Mouse (Mus musculus) heart, embryonic 14.5 days (tissue): Measurements from ENCODE around the gene Cadm2. TPM values are rescaled to one million over a fixed set of nuclear protein-coding genes. Genes with fewer than 3 reads are reported as not detected.

ENCODE experiments used
- ATAC-seq: fragments of 200-750 bp; cut with Nextera tagmentation; 2 replicates; pipeline ENCODE4 v1.8.0; 2017; ENCODE audit warnings: low read depth, moderate TSS enrichment; ENCODE audit not compliant: insufficient number of reproducible peaks, insufficient read depth, low FRiP score
- H3K27ac ChIP-seq, 2 experiments: fragments of 200-500 bp in 1 of 2; fragments of 300-500 bp in 1 of 2; sonication (generic) in 1 of 2; replicated peaks in 1 of 2; 2 replicates each; pipeline ENCODE4 v1.5.1; 2012 to 2014; ENCODE audit warnings: low read depth in 2 of 2, low read length in 2 of 2, control low read depth in 1 of 2, mild to moderate bottlenecking in 1 of 2, mixed read lengths in 1 of 2; ENCODE audit not compliant: control insufficient read depth in 1 of 2, insufficient read depth in 1 of 2
- H3K27me3 ChIP-seq: fragments of 300-500 bp; sonication (generic); 2 replicates; pipeline ENCODE4 v1.6.1; 2014; ENCODE audit warnings: mild to moderate bottlenecking, low read length, control low read depth; ENCODE audit not compliant: control insufficient read depth, insufficient read depth
- H3K36me3 ChIP-seq: fragments of 300-500 bp; sonication (generic); 2 replicates; pipeline ENCODE4 v1.6.1; 2014; ENCODE audit warnings: mild to moderate bottlenecking, control low read depth, low read length, mixed read lengths; ENCODE audit not compliant: control insufficient read depth, insufficient read depth
- H3K4me1 ChIP-seq, 2 experiments: fragments of 200-500 bp in 1 of 2; fragments of 300-500 bp in 1 of 2; sonication (generic) in 1 of 2; 2 replicates each; pipeline ENCODE4 v1.6.1; 2012 to 2014; ENCODE audit warnings: low read length in 2 of 2, control low read depth in 1 of 2, mixed read lengths in 1 of 2; ENCODE audit not compliant: control insufficient read depth in 2 of 2, insufficient read depth in 2 of 2
- H3K4me2 ChIP-seq: fragments of 300-500 bp; sonication (generic); 2 replicates; pipeline ENCODE4 v1.6.1; 2014; ENCODE audit warnings: mild to moderate bottlenecking, low read length
- H3K4me3 ChIP-seq, 2 experiments: fragments of 200-500 bp in 1 of 2; fragments of 300-500 bp in 1 of 2; sonication (generic) in 1 of 2; 2 replicates each; pipeline ENCODE4 v1.5.1; 2012 to 2014; ENCODE audit warnings: low read length in 2 of 2, mild to moderate bottlenecking in 2 of 2, control low read depth in 1 of 2, low read depth in 1 of 2, moderate library complexity in 1 of 2; ENCODE audit not compliant: control insufficient read depth in 1 of 2, insufficient read depth in 1 of 2
- H3K9ac ChIP-seq: fragments of 300-500 bp; sonication (generic); 2 replicates; pipeline ENCODE4 v1.6.1; 2014; ENCODE audit warnings: mild to moderate bottlenecking, low read length
- H3K9me3 ChIP-seq: fragments of 300-500 bp; sonication (generic); 2 replicates; pipeline ENCODE4 v1.6.1; 2016; ENCODE audit warnings: low read length, control low read depth; ENCODE audit not compliant: control insufficient read depth
- WGBS: fragments of 180-500 bp; shearing (Covaris S2); extraction: QIAGEN DNeasy Blood & Tissue Kit; methylation state at CpG from one replicate; pipeline ENCODE4 v1.1.7; 2014; 5-methylcytosine and 5-hydroxymethylcytosine counted together
- polyA plus RNA-seq: library from polyadenylated mRNA; unstranded; fragments of >200 nt; fragmentation: Nextera tagmentation; extraction: Ambion mirVana; gene quantifications from 2 replicates; pipeline ENCODE4 v1.2.1, GENCODE M21; 2014

The Cadm2 gene
- polyA plus RNA-seq, 1 experiment from 2014 or later, result 0.07 TPM

DNA sequence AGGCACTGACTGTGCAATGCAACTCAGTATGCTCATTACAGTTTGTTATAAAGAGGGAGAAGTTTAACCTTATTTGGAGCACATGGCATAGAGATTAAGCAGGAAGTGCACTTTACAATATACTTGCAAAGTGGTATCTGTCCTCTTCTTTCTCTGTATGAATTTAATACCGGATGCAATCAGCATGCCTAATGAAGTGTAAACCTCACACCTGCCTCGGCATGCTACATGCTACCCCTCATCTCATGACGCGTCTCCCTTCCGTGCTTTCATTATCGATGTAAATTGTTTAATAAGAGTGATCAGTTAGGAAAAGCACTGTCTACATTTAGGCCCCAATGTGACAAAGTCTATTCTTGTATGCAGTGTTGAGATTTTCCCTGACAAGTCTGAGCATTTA, 633.0 kb downstream of the Cadm2 start:
- Histone ChIP-seq H3K27me3 (no peaks in the 10 kb centered on the region), H3K36me3 (no peaks in the 10 kb centered on the region), H3K27ac (no peak overlapping the region), H3K4me2 (no peak overlapping the region), H3K9ac (no peak overlapping the region), H3K9me3 (no peaks in the 10 kb centered on the region), H3K4me3 (no peak overlapping the region), H3K4me1 (no peaks in the 10 kb centered on the region)
- ATAC-seq, result no peak
- WGBS, result 91% methylated on average over 6 of the region's 6 CpGs

DNA sequence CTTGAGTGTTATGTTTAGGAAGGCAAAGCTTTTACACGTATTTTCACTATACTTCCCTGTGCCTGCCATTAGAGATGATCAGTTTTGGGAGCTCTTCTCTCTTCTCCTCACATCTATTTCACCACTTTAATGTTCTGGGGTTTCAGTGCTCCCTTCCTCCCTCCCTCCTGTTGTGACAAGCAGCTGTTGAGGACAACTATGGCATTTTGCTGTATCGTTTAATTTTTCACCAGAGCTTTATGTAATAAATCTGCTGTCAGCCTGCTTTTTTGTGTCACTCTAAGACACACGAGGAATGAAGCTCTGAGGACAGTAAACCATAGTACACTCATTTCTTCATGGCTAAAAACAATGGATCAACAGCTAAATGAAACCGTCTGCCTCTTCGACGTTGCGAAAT, 633.8 kb downstream of the Cadm2 start:
- no peak for ATAC-seq
- WGBS, result 71% methylated on average over 7 of the region's 7 CpGs
- Histone ChIP-seq H3K4me1 (no peaks in the 10 kb centered on the region), H3K27me3 (no peaks in the 10 kb centered on the region), H3K27ac (no peak overlapping the region), H3K4me3 (no peak overlapping the region), H3K36me3 (no peaks in the 10 kb centered on the region), H3K9ac (no peak overlapping the region), H3K4me2 (no peak overlapping the region), H3K9me3 (no peaks in the 10 kb centered on the region)

DNA sequence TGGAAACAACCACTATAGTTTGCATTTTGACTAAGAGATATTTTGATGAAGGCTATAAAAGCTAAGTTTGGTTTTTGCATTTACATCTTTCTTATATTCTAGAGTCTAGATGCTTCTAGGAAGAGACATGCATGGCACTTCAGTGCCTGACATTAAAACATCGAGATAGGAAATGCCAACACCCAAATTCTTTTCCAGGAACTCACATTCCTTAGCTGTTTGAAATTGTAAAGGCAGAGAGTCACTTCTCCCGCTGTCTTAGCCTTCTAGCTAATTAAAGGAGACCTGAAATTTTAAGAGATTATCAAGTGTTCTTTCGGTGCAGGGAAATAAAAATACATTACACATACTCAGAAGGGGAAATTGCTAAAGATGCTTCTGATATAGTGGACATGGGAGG, 649.8 kb downstream of the Cadm2 start:
- H3K4me1 ChIP-seq, result no peaks in the 10 kb centered on the region
- no peak overlapping the region for H3K4me3 ChIP-seq
- H3K4me2 ChIP-seq, result no peak overlapping the region
- H3K27me3 ChIP-seq, result no peaks in the 10 kb centered on the region
- no peaks in the 10 kb centered on the region for H3K36me3 ChIP-seq
- no peaks in the 10 kb centered on the region for H3K9me3 ChIP-seq
- WGBS, result under 1% methylated on average over 3 of the region's 3 CpGs
- H3K27ac ChIP-seq, result no peak overlapping the region
- ATAC-seq, result no peak
- no peak overlapping the region for H3K9ac ChIP-seq

DNA sequence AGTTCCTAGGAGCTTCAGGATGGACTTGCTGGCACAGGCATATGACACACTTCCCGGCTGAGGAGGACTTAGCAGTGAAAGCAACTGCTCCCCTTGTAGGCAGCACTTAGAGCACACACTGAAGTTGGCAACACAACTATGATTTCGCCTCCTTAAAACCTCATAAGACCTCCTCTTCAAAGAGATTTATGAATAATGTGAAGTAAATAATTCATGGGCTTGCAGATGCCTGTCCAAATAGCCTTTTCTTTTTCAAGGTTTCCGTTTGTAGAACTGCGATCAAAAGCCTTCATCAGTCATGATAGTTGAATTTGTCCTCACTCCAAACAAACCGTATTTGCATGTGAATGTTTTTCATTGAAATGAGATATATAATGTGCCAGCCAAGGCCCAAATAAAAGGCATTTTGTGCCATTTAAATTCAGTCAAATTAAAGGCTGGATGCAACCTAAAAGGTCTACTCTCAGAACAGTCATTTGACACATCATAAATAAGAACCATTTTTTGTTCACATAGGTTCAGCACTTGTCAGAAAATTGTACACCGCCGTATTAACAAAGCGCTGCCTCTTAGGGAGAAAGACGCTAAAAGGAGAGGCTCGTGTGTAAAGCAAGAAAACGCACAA, 651.1 kb downstream of the Cadm2 start:
- no peak overlapping the region for H3K27ac ChIP-seq
- no peaks in the 10 kb centered on the region for H3K4me1 ChIP-seq
- no peaks in the 10 kb centered on the region for H3K27me3 ChIP-seq
- ATAC-seq, result no peak
- no peaks in the 10 kb centered on the region for H3K36me3 ChIP-seq
- no peak overlapping the region for H3K4me3 ChIP-seq
- H3K9me3 ChIP-seq, result no peaks in the 10 kb centered on the region
- no peak overlapping the region for H3K4me2 ChIP-seq
- H3K9ac ChIP-seq, result no peak overlapping the region
- 88% methylated on average over 11 of the region's 11 CpGs for WGBS

DNA sequence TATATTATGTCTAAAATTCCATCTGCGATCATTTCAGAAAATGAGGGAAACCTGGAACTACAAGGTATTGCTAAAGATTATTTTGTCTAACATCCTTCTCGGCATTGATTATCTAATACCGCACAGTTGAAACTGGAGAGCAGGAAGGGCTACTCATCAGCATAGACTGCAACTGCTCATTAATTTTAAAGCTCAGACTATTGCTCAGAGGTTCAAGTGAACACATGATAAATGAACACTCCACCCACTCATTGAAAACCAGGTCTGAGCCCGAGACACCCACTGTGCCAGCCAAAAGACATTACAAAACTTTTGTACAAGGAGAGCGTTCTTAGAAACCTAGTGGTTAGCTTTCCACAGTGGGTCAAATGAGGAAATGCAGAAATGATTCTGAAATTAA, 652.4 kb downstream of the Cadm2 start:
- WGBS, result 84% methylated on average over 5 of the region's 5 CpGs
- no peak overlapping the region for H3K4me2 ChIP-seq
- H3K9me3 ChIP-seq, result no peaks in the 10 kb centered on the region
- H3K4me1 ChIP-seq, result no peaks in the 10 kb centered on the region
- no peaks in the 10 kb centered on the region for H3K27me3 ChIP-seq
- no peak overlapping the region for H3K4me3 ChIP-seq
- H3K36me3 ChIP-seq, result no peaks in the 10 kb centered on the region
- no peak for ATAC-seq
- no peak overlapping the region for H3K9ac ChIP-seq
- H3K27ac ChIP-seq, result no peak overlapping the region

DNA sequence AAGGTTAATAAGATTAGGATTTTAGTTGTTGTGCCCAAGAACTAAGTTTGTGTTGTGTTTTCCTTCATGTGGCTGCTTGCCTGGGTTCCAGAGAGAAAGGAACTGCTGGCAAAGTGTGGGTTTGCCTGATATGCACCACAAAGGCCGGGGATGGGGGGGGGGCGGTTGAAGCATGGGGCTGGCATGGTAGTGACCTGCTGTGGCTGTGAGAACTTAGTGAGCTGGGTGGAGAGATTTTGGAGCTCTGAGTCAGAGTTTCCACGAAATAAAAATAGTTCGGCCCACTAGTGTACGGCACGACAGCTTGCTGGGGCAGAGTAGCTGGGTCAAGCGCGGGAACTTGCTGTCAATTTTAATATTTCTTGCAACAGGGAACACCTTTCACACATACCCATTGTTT, 653.0 kb downstream of the Cadm2 start:
- no peaks in the 10 kb centered on the region for H3K36me3 ChIP-seq
- H3K9me3 ChIP-seq, result no peaks in the 10 kb centered on the region
- H3K4me1 ChIP-seq, result no peaks in the 10 kb centered on the region
- WGBS, result 46% methylated on average over 8 of the region's 8 CpGs
- no peak overlapping the region for H3K27ac ChIP-seq
- ATAC-seq, result no peak
- H3K4me3 ChIP-seq, result no peak overlapping the region
- H3K9ac ChIP-seq, result no peak overlapping the region
- H3K27me3 ChIP-seq, result no peaks in the 10 kb centered on the region
- H3K4me2 ChIP-seq, result no peak overlapping the region

DNA sequence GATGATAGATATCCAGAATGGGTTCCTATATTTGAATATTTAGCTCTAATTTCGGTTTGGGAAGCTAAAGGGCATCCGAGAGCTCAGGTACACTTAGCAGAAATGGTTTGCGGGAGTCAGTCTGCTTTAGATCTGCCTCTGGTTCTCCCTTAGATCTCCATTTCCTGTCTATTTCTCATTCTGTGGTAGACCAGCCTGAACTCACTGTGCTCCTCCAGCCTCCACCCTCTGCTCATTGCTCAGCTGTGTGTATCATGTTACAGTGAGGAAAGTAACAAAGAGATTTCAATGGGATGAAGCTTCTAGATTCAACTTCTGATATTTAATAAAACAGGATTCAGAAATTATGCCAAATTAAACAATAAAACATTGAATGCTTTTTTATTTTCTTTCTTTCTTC, 661.6 kb downstream of the Cadm2 start:
- Histone ChIP-seq H3K27ac (no peak overlapping the region), H3K9me3 (no peaks in the 10 kb centered on the region), H3K4me1 (no peaks in the 10 kb centered on the region), H3K9ac (no peak overlapping the region), H3K27me3 (no peaks in the 10 kb centered on the region), H3K4me3 (no peak overlapping the region), H3K4me2 (no peak overlapping the region), H3K36me3 (no peaks in the 10 kb centered on the region)
- 68% methylated on average over 3 of the region's 3 CpGs for WGBS
- no peak for ATAC-seq

DNA sequence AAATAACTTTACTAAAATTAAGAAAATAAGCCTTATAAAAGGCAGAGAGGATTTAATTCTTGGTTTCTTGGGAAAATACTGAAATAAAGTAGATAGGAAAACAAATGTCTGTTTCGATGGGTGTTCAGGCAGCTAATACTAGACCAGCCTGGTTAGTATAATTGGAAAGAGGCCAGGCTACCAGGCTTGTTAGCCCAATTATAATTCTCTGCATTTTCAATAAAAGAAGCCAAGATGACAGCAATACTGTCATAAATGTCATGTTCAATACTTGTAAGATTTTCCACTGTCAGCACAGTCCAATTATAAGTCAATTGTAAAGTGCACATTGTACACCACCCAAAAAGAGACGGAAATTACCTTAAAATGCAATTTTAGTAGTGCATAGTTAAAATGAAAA, 664.8 kb downstream of the Cadm2 start:
- H3K27ac ChIP-seq, result no peak overlapping the region
- no peaks in the 10 kb centered on the region for H3K36me3 ChIP-seq
- WGBS, result 78% methylated on average over 2 of the region's 2 CpGs
- H3K9ac ChIP-seq, result no peak overlapping the region
- H3K27me3 ChIP-seq, result no peaks in the 10 kb centered on the region
- no peak overlapping the region for H3K4me3 ChIP-seq
- no peaks in the 10 kb centered on the region for H3K4me1 ChIP-seq
- no peak overlapping the region for H3K4me2 ChIP-seq
- no peak for ATAC-seq
- H3K9me3 ChIP-seq, result no peaks in the 10 kb centered on the region
